Mouse (Mus musculus) olfactory bulb, adult 2 months (tissue): ENCODE data around the gene Spred1.

Experiments used
- CTCF ChIP-seq: fragments of 200-500 bp; IDR thresholded peaks from 2 replicates; pipeline ENCODE4 v1.5.1; 2012; ENCODE audit warnings: low read depth, mild to moderate bottlenecking, low read length, moderate library complexity; ENCODE audit not compliant: insufficient read depth
- POLR2A ChIP-seq: fragments of 200-500 bp; IDR thresholded peaks from 2 replicates; pipeline ENCODE4 v1.6.1; 2012; ENCODE audit warnings: mild to moderate bottlenecking, low read depth, low read length, moderate library complexity; ENCODE audit not compliant: insufficient read depth

GRCm38 (mm10) chr2:117168379-117168778, 47.2 kb downstream of the Spred1 start:
- TF ChIP-seq CTCF (no peak), POLR2A (no peak)
